Mouse (Mus musculus): ENCODE measurements at regions not wholly inside any gene's neighbourhood (a gene's known extent, or its start where the extent isn't known, plus 50 kb on each side); places are given as distances from the start of the nearest gene placed in this dataset.

DNA sequence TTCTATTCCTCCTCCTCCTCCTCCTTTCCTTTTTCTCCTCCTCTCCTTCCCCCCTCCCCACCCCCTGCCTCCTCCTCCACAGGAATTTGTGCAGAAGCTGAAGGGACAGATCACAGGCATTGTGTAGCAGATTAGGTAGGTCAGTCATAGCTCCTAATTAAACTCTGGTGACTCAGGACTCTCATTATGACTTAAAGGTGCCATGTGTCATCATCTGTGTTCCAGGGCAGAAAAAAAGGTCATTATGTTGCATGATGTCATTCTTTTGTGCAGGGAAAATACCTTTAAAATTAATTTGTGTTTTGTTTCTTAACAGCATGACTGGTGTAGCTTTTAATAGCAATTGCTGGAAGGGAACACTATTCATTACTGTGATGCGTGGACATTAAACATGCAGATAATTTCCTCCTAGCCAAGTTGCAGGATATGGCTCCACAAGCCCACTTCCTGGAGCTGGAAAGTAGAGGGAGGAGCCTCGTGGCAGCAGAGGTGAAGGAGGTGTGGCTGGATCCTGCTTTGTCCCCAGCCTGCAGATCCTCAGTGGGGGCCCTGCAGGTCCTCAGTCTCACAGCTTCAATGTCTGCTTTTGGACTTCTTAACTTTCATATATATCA is 62.4 kb upstream of the Jazf1 start:
- Histone ChIP-seq H3K9ac (no peak overlapping the region), H3K36me3 (no peaks in the 10 kb centered on the region), H3K4me2 (no peak overlapping the region), H3K4me1 (no peaks in the 10 kb centered on the region), H3K9me3 (no peaks in the 10 kb centered on the region), H3K27ac (0 out of 2 replicates have a peak overlapping the region, but pooled peaks have one; percentile 9), H3K4me3 (no peak overlapping the region), H3K27me3 (no peaks in the 10 kb centered on the region)
- WGBS: 24% methylated on average over 2 of the region's 2 CpGs
- no peak for ATAC-seq (ENCODE audit: borderline replicate concordance, extremely low read depth, low FRiP score, low TSS enrichment)

DNA sequence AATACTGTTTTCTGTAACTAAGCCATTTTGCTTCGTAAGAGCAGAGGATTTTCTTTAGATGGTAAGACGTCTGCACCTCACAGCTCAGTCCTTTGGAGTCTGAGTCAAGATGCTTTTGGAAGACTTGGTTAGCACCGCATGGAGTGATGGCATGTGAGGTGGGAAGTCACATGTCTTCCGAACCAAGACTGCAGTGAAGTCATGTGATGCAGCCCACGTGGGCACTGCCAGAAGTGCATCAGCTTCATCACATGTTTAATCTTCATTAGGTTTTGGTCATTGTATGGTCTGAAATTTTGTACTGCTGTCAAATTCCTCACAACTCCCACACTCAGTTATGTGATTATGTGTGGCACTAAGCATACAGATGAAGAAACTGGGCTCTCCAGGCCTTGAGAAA is 58.3 kb upstream of the Jazf1 start:
- no peaks in the 10 kb centered on the region for H3K9me3 ChIP-seq
- H3K4me1 ChIP-seq: no peaks in the 10 kb centered on the region
- H3K9ac ChIP-seq: no peak overlapping the region
- no peak overlapping the region for H3K27ac ChIP-seq
- WGBS: 75% methylated on average over 5 of the region's 5 CpGs
- H3K4me2 ChIP-seq: no peak overlapping the region
- no peak overlapping the region for H3K4me3 ChIP-seq
- no peak for ATAC-seq (ENCODE audit: borderline replicate concordance, extremely low read depth, low FRiP score, low TSS enrichment)
- H3K36me3 ChIP-seq: no peaks in the 10 kb centered on the region
- H3K27me3 ChIP-seq: no peaks in the 10 kb centered on the region

DNA sequence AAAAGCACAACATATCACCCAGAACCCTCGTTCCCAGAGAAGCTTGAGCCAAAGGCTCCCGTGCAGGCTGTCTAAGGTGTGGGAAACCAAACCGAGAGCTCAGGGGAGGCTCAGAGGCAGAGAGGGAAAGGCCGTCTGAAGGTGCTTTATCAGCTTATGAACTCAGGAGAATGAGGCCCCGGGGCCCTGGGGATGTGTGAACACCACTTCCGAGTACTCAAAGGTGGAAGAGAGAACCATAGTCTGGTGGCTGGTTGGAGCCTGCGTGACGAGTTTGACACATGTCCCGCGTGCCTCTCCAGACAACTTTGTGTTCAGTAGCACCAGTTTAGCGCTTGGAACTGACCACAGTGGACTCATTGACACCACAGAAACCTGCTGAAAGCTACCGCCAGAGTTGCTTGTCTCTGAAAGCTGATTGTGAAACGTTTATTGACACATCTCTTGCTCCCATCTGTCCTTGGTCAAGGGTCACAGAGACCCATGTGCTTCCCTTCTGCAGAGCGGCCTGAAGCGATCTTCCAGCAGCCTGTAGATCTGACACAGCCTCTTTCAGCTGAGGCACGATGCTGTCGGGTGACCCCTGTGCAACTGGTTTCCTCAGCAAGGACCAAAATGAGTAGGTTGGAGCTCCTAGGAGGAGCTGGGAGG is 56.5 kb upstream of the Jazf1 start:
- H3K4me1 ChIP-seq: no peaks in the 10 kb centered on the region
- H3K4me2 ChIP-seq: no peak overlapping the region
- H3K9me3 ChIP-seq: no peaks in the 10 kb centered on the region
- no peak overlapping the region for H3K4me3 ChIP-seq
- no peak overlapping the region for H3K27ac ChIP-seq
- no peak for ATAC-seq (ENCODE audit: borderline replicate concordance, extremely low read depth, low FRiP score, low TSS enrichment)
- 40% methylated on average over 17 of the region's 17 CpGs for WGBS
- no peaks in the 10 kb centered on the region for H3K36me3 ChIP-seq
- no peak overlapping the region for H3K9ac ChIP-seq
- no peaks in the 10 kb centered on the region for H3K27me3 ChIP-seq

DNA sequence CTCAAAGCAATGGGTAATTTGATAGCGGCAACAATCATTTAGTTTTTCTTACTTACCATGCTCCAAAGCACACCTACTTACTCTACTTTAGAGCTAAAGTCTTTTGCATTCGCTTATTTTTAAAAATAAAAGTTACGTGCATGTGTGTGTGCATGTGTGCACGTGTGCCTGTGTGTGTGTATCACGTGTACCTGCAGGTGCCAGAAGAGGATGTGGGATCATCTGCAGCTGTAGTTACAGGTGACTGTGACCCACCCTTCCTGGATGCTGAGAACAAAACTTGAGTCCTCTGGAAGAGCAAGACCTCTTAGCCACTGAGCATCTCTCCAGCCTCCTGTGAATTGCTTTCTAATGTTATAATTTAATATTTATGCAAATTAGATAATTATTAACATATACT is 52.0 kb upstream of the Jazf1 start:
- no peaks in the 10 kb centered on the region for H3K9me3 ChIP-seq
- no peaks in the 10 kb centered on the region for H3K36me3 ChIP-seq
- 92% methylated on average over 5 of the region's 5 CpGs for WGBS
- no peaks in the 10 kb centered on the region for H3K4me1 ChIP-seq
- H3K4me2 ChIP-seq: no peak overlapping the region
- H3K27me3 ChIP-seq: no peaks in the 10 kb centered on the region
- no peak overlapping the region for H3K27ac ChIP-seq
- H3K4me3 ChIP-seq: no peak overlapping the region
- H3K9ac ChIP-seq: no peak overlapping the region
- ATAC-seq (ENCODE audit: borderline replicate concordance, extremely low read depth, low FRiP score, low TSS enrichment): no peak
